Mouse (Mus musculus): ENCODE measurements at regions not wholly inside any gene's neighbourhood (a gene's known extent, or its start where the extent isn't known, plus 50 kb on each side); places are given as distances from the start of the nearest gene placed in this dataset.

GRCm38 (mm10) chr14:23140385-23140784, 873.9 kb downstream of the Kcnma1 start:
- H3K9me3 ChIP-seq (ENCODE audit: control insufficient read depth, low read length) = no peaks in the 10 kb centered on the region
- no peaks in the 10 kb centered on the region for H3K4me1 ChIP-seq (ENCODE audit: control insufficient read depth, insufficient read depth, low read length)
- ATAC-seq (ENCODE audit: insufficient read depth, low FRiP score, low TSS enrichment) (no peak), DNase-seq (ENCODE audit: low spot score) (no peak)
- H3K9ac ChIP-seq (ENCODE audit: low read length) = no peak overlapping the region
- H3K4me3 ChIP-seq (ENCODE audit: low read depth, low read length) = no peak overlapping the region
- H3K4me2 ChIP-seq (ENCODE audit: low read depth) = no peak overlapping the region
- no peak overlapping the region for H3K27ac ChIP-seq (ENCODE audit: low read depth, low read length)
- H3K36me3 ChIP-seq (ENCODE audit: control insufficient read depth, insufficient read depth, low read length) = no peaks in the 10 kb centered on the region
- no peaks in the 10 kb centered on the region for H3K27me3 ChIP-seq (ENCODE audit: control insufficient read depth, insufficient read depth, low read length)
- 91% methylated on average over 1 of the region's 1 CpGs for WGBS

GRCm38 (mm10) chr14:23134723-23135122, 879.6 kb downstream of the Kcnma1 start:
- Histone ChIP-seq H3K4me2 (ENCODE audit: low read depth) (no peak overlapping the region), H3K36me3 (ENCODE audit: control insufficient read depth, insufficient read depth, low read length) (no peaks in the 10 kb centered on the region), H3K4me3 (ENCODE audit: low read depth, low read length) (no peak overlapping the region), H3K27me3 (ENCODE audit: control insufficient read depth, insufficient read depth, low read length) (no peaks in the 10 kb centered on the region), H3K27ac (ENCODE audit: low read depth, low read length) (no peak overlapping the region), H3K9ac (ENCODE audit: low read length) (no peak overlapping the region), H3K4me1 (ENCODE audit: control insufficient read depth, insufficient read depth, low read length) (no peaks in the 10 kb centered on the region), H3K9me3 (ENCODE audit: control insufficient read depth, low read length) (no peaks in the 10 kb centered on the region)
- WGBS = 96% methylated on average over 2 of the region's 2 CpGs
- DNase-seq (ENCODE audit: low spot score) (no peak), ATAC-seq (ENCODE audit: insufficient read depth, low FRiP score, low TSS enrichment) (no peak)

- Histone ChIP-seq H3K4me1 (ENCODE audit: control insufficient read depth, insufficient read depth, low read length) (no peaks in the 10 kb centered on the region), H3K9ac (ENCODE audit: low read length) (no peak overlapping the region), H3K4me3 (ENCODE audit: low read depth, low read length) (no peak overlapping the region), H3K27me3 (ENCODE audit: control insufficient read depth, insufficient read depth, low read length) (no peaks in the 10 kb centered on the region), H3K36me3 (ENCODE audit: control insufficient read depth, insufficient read depth, low read length) (no peaks in the 10 kb centered on the region), H3K9me3 (ENCODE audit: control insufficient read depth, low read length) (no peaks in the 10 kb centered on the region), H3K4me2 (ENCODE audit: low read depth) (no peak overlapping the region), H3K27ac (ENCODE audit: low read depth, low read length) (no peak overlapping the region)
- WGBS = 72% methylated on average over 7 of the region's 7 CpGs
- no peak for DNase-seq (ENCODE audit: low spot score)
- ATAC-seq (ENCODE audit: insufficient read depth, low FRiP score, low TSS enrichment) = no peak
Measured at GRCm38 (mm10) chr14:23131736-23132519, 882.4 kb downstream of the Kcnma1 start.

GRCm38 (mm10) chr14:23115889-23116510, 898.3 kb downstream of the Kcnma1 start:
- Histone ChIP-seq H3K27me3 (ENCODE audit: control insufficient read depth, insufficient read depth, low read length) (no peaks in the 10 kb centered on the region), H3K9ac (ENCODE audit: low read length) (no peak overlapping the region), H3K4me2 (ENCODE audit: low read depth) (no peak overlapping the region), H3K9me3 (ENCODE audit: control insufficient read depth, low read length) (no peaks in the 10 kb centered on the region), H3K36me3 (ENCODE audit: control insufficient read depth, insufficient read depth, low read length) (no peaks in the 10 kb centered on the region), H3K4me3 (ENCODE audit: low read depth, low read length) (no peak overlapping the region), H3K27ac (ENCODE audit: low read depth, low read length) (no peak overlapping the region), H3K4me1 (ENCODE audit: control insufficient read depth, insufficient read depth, low read length) (peaks cover 2% of the 10 kb centered on the region; the same call in 1 of the 2 replicates)
- 43% methylated on average over 8 of the region's 8 CpGs for WGBS
- DNase-seq (ENCODE audit: low spot score) = peak; percentile 34
- no peak for ATAC-seq (ENCODE audit: insufficient read depth, low FRiP score, low TSS enrichment)

GRCm38 (mm10) chr14:23114910-23115309, 899.4 kb downstream of the Kcnma1 start:
- H3K27ac ChIP-seq (ENCODE audit: low read depth, low read length) = no peak overlapping the region
- H3K4me2 ChIP-seq (ENCODE audit: low read depth) = no peak overlapping the region
- H3K4me3 ChIP-seq (ENCODE audit: low read depth, low read length) = no peak overlapping the region
- ATAC-seq (ENCODE audit: insufficient read depth, low FRiP score, low TSS enrichment) (no peak), DNase-seq (ENCODE audit: low spot score) (no peak)
- H3K4me1 ChIP-seq (ENCODE audit: control insufficient read depth, insufficient read depth, low read length) = peaks cover 2% of the 10 kb centered on the region; the same call in 1 of the 2 replicates
- no peaks in the 10 kb centered on the region for H3K36me3 ChIP-seq (ENCODE audit: control insufficient read depth, insufficient read depth, low read length)
- H3K27me3 ChIP-seq (ENCODE audit: control insufficient read depth, insufficient read depth, low read length) = no peaks in the 10 kb centered on the region
- 53% methylated on average over 5 of the region's 5 CpGs for WGBS
- H3K9me3 ChIP-seq (ENCODE audit: control insufficient read depth, low read length) = no peaks in the 10 kb centered on the region
- no peak overlapping the region for H3K9ac ChIP-seq (ENCODE audit: low read length)

- Histone ChIP-seq H3K27me3 (ENCODE audit: control insufficient read depth, insufficient read depth, low read length) (no peaks in the 10 kb centered on the region), H3K4me3 (ENCODE audit: low read depth, low read length) (no peak overlapping the region), H3K27ac (ENCODE audit: low read depth, low read length) (no peak overlapping the region), H3K9me3 (ENCODE audit: control insufficient read depth, low read length) (no peaks in the 10 kb centered on the region), H3K4me2 (ENCODE audit: low read depth) (no peak overlapping the region), H3K4me1 (ENCODE audit: control insufficient read depth, insufficient read depth, low read length) (peaks cover 2% of the 10 kb centered on the region; the same call in 1 of the 2 replicates), H3K9ac (ENCODE audit: low read length) (no peak overlapping the region), H3K36me3 (ENCODE audit: control insufficient read depth, insufficient read depth, low read length) (no peaks in the 10 kb centered on the region)
- no peak for ATAC-seq (ENCODE audit: insufficient read depth, low FRiP score, low TSS enrichment)
- WGBS = 93% methylated on average over 1 of the region's 1 CpGs
- DNase-seq (ENCODE audit: low spot score) = no peak
Measured at GRCm38 (mm10) chr14:23114456-23114855, 899.8 kb downstream of the Kcnma1 start.

- DNase-seq (ENCODE audit: low spot score) = no peak
- H3K9me3 ChIP-seq (ENCODE audit: control insufficient read depth, low read length) = no peaks in the 10 kb centered on the region
Measured at GRCm38 (mm10) chr14:23112369-23112768, 901.9 kb downstream of the Kcnma1 start.

GRCm38 (mm10) chr14:23108590-23108989, 905.7 kb downstream of the Kcnma1 start:
- ATAC-seq (ENCODE audit: insufficient read depth, low FRiP score, low TSS enrichment) (no peak), DNase-seq (ENCODE audit: low spot score) (no peak)
- H3K4me2 ChIP-seq (ENCODE audit: low read depth) = no peak overlapping the region
- H3K4me1 ChIP-seq (ENCODE audit: control insufficient read depth, insufficient read depth, low read length) = no peaks in the 10 kb centered on the region
- 90% methylated on average over 7 of the region's 7 CpGs for WGBS
- H3K4me3 ChIP-seq (ENCODE audit: low read depth, low read length) = no peak overlapping the region
- no peaks in the 10 kb centered on the region for H3K27me3 ChIP-seq (ENCODE audit: control insufficient read depth, insufficient read depth, low read length)
- H3K36me3 ChIP-seq (ENCODE audit: control insufficient read depth, insufficient read depth, low read length) = no peaks in the 10 kb centered on the region
- H3K9me3 ChIP-seq (ENCODE audit: control insufficient read depth, low read length) = no peaks in the 10 kb centered on the region
- no peak overlapping the region for H3K9ac ChIP-seq (ENCODE audit: low read length)
- H3K27ac ChIP-seq (ENCODE audit: low read depth, low read length) = no peak overlapping the region

More at GRCm38 (mm10) chr14:23112369-23112768, 901.9 kb downstream of the Kcnma1 start:
- no peaks in the 10 kb centered on the region for H3K36me3 ChIP-seq (ENCODE audit: control insufficient read depth, insufficient read depth, low read length)
- peaks cover 2% of the 10 kb centered on the region; the same call in 1 of the 2 replicates for H3K4me1 ChIP-seq (ENCODE audit: control insufficient read depth, insufficient read depth, low read length)
- H3K27ac ChIP-seq (ENCODE audit: low read depth, low read length) = no peak overlapping the region
- H3K4me3 ChIP-seq (ENCODE audit: low read depth, low read length) = no peak overlapping the region
- WGBS = 37% methylated on average over 2 of the region's 2 CpGs
- H3K4me2 ChIP-seq (ENCODE audit: low read depth) = no peak overlapping the region
- no peaks in the 10 kb centered on the region for H3K27me3 ChIP-seq (ENCODE audit: control insufficient read depth, insufficient read depth, low read length)
- ATAC-seq (ENCODE audit: insufficient read depth, low FRiP score, low TSS enrichment) = no peak
- no peak overlapping the region for H3K9ac ChIP-seq (ENCODE audit: low read length)

- no peaks in the 10 kb centered on the region for H3K9me3 ChIP-seq (ENCODE audit: control insufficient read depth, low read length)
- H3K36me3 ChIP-seq (ENCODE audit: control insufficient read depth, insufficient read depth, low read length) = no peaks in the 10 kb centered on the region
- H3K27me3 ChIP-seq (ENCODE audit: control insufficient read depth, insufficient read depth, low read length) = no peaks in the 10 kb centered on the region
- ATAC-seq (ENCODE audit: insufficient read depth, low FRiP score, low TSS enrichment) (no peak), DNase-seq (ENCODE audit: low spot score) (no peak)
- no peak overlapping the region for H3K4me3 ChIP-seq (ENCODE audit: low read depth, low read length)
- no peak overlapping the region for H3K9ac ChIP-seq (ENCODE audit: low read length)
- H3K4me1 ChIP-seq (ENCODE audit: control insufficient read depth, insufficient read depth, low read length) = no peaks in the 10 kb centered on the region
- H3K4me2 ChIP-seq (ENCODE audit: low read depth) = no peak overlapping the region
- 85% methylated on average over 4 of the region's 4 CpGs for WGBS
- no peak overlapping the region for H3K27ac ChIP-seq (ENCODE audit: low read depth, low read length)
Measured at GRCm38 (mm10) chr14:23107466-23107865, 906.8 kb downstream of the Kcnma1 start.

All from neural tube, embryonic 11.5 days (tissue).